Mouse (Mus musculus): ENCODE results near the gene Tex36. TPM values are rescaled to one million over a fixed set of nuclear protein-coding genes. Genes with fewer than 3 reads are reported as not detected.

The Tex36 gene
- polyA plus RNA-seq, 1 experiment from 2014 or later, result not detected

DNA sequence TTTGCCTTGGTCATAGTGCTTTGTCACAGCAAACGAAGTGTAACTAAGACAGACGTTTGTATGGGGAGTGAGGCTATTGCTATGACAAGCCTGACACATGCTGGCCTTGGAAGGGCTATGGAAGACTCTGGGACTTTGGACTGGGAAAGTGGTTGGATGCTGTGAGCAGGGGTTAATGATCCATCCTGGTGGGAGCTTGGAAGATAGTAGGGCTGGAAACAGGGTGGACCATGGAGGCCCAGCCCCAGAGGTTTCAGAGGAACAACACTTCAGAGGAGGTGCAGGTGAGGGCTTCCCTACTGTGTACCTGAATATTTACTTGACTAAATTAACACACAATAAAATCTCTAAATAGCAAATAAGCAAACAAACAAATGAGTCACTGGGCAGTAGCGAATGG, 56.3 kb downstream of the Tex36 start:
- H3K9me3 ChIP-seq (replicated peaks), result no peaks in the 10 kb centered on the region; the same call in 1 of the 2 replicates
- no peak overlapping the region for H3K27ac ChIP-seq
- no peak for ATAC-seq (ENCODE audit: low FRiP score)
- H3K27me3 ChIP-seq, result no peaks in the 10 kb centered on the region
- H3K4me2 ChIP-seq (replicated peaks), result no peak overlapping the region
- H3K4me3 ChIP-seq, result no peak overlapping the region
- no peaks in the 10 kb centered on the region for H3K4me1 ChIP-seq
- WGBS, result 83% methylated on average over 3 of the region's 3 CpGs
- H3K36me3 ChIP-seq, result no peaks in the 10 kb centered on the region
- H3K9ac ChIP-seq, result no peak overlapping the region

- Histone ChIP-seq H3K27ac (no peak overlapping the region), H3K27me3 (no peaks in the 10 kb centered on the region), H3K9ac (no peak overlapping the region), H3K4me2 (replicated peaks) (no peak overlapping the region), H3K4me1 (no peaks in the 10 kb centered on the region), H3K9me3 (replicated peaks) (no peaks in the 10 kb centered on the region; the same call in 1 of the 2 replicates), H3K4me3 (no peak overlapping the region), H3K36me3 (no peaks in the 10 kb centered on the region)
- ATAC-seq (ENCODE audit: low FRiP score), result no peak
- WGBS, result 70% methylated on average over 2 of the region's 2 CpGs
Measured at GRCm38 (mm10) chr7:133544966-133545365, 57.0 kb downstream of the Tex36 start.

DNA sequence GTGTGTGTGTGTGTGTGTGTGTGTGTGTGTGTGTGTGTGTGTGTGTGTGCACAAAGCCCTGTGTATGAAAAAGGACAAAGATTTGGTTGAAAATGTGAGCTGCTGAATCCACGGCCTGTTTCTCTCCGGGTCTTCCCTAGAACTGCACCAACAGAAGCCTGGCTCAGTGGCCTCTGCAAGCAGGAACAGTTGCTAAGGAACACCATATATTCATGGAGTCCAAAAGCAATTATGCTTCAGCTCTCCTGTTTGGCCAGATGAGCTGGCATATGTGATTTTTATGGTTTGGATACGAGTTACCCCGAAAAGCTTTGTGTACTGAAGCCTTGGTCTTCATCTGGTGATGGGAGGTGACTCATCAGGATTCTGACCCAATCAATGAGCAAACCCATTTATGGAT, 58.8 kb downstream of the Tex36 start:
- Histone ChIP-seq H3K9ac (no peak overlapping the region), H3K27me3 (no peaks in the 10 kb centered on the region), H3K4me2 (replicated peaks) (no peak overlapping the region), H3K27ac (no peak overlapping the region), H3K9me3 (replicated peaks) (no peaks in the 10 kb centered on the region; the same call in 1 of the 2 replicates), H3K4me1 (no peaks in the 10 kb centered on the region), H3K36me3 (no peaks in the 10 kb centered on the region), H3K4me3 (no peak overlapping the region)
- WGBS, result 89% methylated on average over 4 of the region's 4 CpGs
- ATAC-seq (ENCODE audit: low FRiP score), result no peak

DNA sequence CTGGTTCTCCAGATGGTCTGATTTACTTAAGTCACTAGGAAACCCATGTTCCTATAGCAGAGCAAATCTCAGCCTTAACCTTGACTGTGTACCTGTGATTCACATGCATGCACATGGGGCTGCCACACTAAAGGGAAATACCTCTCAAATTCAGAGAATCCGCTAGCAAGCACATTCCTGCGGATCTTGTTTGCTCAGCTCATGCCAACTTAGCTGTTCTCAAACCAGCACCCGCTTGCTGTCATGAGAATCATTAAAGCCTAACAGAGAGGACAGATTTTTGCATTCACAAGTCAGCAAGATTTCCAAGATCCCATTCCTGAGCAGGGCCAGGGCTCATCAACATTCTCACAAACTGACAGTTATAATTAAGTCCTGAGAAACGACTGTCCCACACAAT, 64.6 kb downstream of the Tex36 start:
- no peak for ATAC-seq (ENCODE audit: low FRiP score)
- no peaks in the 10 kb centered on the region for H3K4me1 ChIP-seq
- WGBS, result 82% methylated on average over 4 of the region's 4 CpGs
- H3K9ac ChIP-seq, result no peak overlapping the region
- H3K4me3 ChIP-seq, result no peak overlapping the region
- no peaks in the 10 kb centered on the region for H3K9me3 ChIP-seq (replicated peaks)
- no peaks in the 10 kb centered on the region for H3K36me3 ChIP-seq
- H3K4me2 ChIP-seq (replicated peaks), result no peak overlapping the region
- no peaks in the 10 kb centered on the region for H3K27me3 ChIP-seq
- H3K27ac ChIP-seq, result no peak overlapping the region

Other genes starting within 250 kb of the Tex36 start
- gene Edrf1, start 35.4 kb upstream of the Tex36 start, polyA plus RNA-seq (2016; fragmentation: Nextera tagmentation; extraction: Ambion mirVana), result 34.4 and 34.6 TPM in 2 replicates
- 0.25 TPM in 1 of 2 replicates, not detected in the other for gene Mmp21, start 77.9 kb upstream of the Tex36 start, polyA plus RNA-seq (2016; fragmentation: Nextera tagmentation; extraction: Ambion mirVana)
- 136 and 143 TPM in 2 replicates for gene Bccip, start 107.2 kb upstream of the Tex36 start, polyA plus RNA-seq (2016; fragmentation: Nextera tagmentation; extraction: Ambion mirVana)
- gene Uros, start 107.9 kb upstream of the Tex36 start, polyA plus RNA-seq (2016; fragmentation: Nextera tagmentation; extraction: Ambion mirVana), result 37.4 and 45.1 TPM in 2 replicates
- gene Fank1, start 174.7 kb upstream of the Tex36 start, polyA plus RNA-seq (2016; fragmentation: Nextera tagmentation; extraction: Ambion mirVana), result 2.4 and 3.2 TPM in 2 replicates
- 33.0 and 34.5 TPM in 2 replicates for gene Dhx32, start 180.6 kb upstream of the Tex36 start, polyA plus RNA-seq (2016; fragmentation: Nextera tagmentation; extraction: Ambion mirVana)